Mouse (Mus musculus): ENCODE measurements around the gene Wdr83os. TPM values are rescaled to one million over a fixed set of nuclear protein-coding genes. Genes with fewer than 3 reads are reported as not detected.
"Not testable (repeated sequence)": the region's sequence is repeated elsewhere in the genome, so short reads cannot be mapped to it uniquely, and the experiment has no call there.

Gene Wdr83os
- total RNA-seq, 2 experiments from 2014 or later, result 55.0 to 65.7 TPM

GRCm38 (mm10) chr8:85120251-85120650 is 39.7 kb downstream of the Wdr83os start:
- DNase-seq, result not testable (repeated sequence)

GRCm38 (mm10) chr8:85122995-85123394 is 42.5 kb downstream of the Wdr83os start, which contains the start of gene Zfp791:
Gene Zfp791 (minus strand): TSS chr8:85123095.
- DNase-seq, result no peak

- DNase-seq, result no peak
Observed at GRCm38 (mm10) chr8:85123691-85124090, 43.2 kb downstream of the Wdr83os start.

Small RNA genes within 50 kb of the gene (microRNA-seq; reads per million reads assigned to microRNA genes)
- gene Gm23388, result 0 reads per million in 2 experiments
- 2.1 to 3.3 reads per million in 2 experiments for gene Mir7070

Other genes starting within 250 kb of the Wdr83os start
- 10 to 100 TPM; 23.2 to 25.7 TPM for gene Gadd45gip1, start 249.2 kb upstream of the Wdr83os start, total RNA-seq (2021)
- 10 to 100 TPM; 67.9 to 68.5 TPM for gene Rad23a, start 240.1 kb upstream of the Wdr83os start, total RNA-seq (2021)
- gene Calr, start 233.8 kb upstream of the Wdr83os start, total RNA-seq (2021), result 100 to 1,000 TPM; 557 to 631 TPM
- 10 to 100 TPM; 51.2 to 52.7 TPM for gene Farsa, start 223.8 kb upstream of the Wdr83os start, total RNA-seq (2021)
- 10 to 100 TPM; 16.1 to 19.7 TPM for gene Syce2, start 208.6 kb upstream of the Wdr83os start, total RNA-seq (2021)
- gene Gcdh, start 186.8 kb upstream of the Wdr83os start, total RNA-seq (2021), result 10 to 100 TPM; 39.5 to 46.3 TPM
- under 1 TPM in 1 of 2 experiments, not detected in 1; 0.40 TPM for gene Klf1, start 178.8 kb upstream of the Wdr83os start, total RNA-seq (2021)
- 1 to 10 TPM; 3.2 to 3.9 TPM for gene Dnase2a, start 172.2 kb upstream of the Wdr83os start, total RNA-seq (2021)
- 10 to 100 TPM; 79.5 TPM for gene Mast1, start 143.4 kb upstream of the Wdr83os start, total RNA-seq (2021)
- gene Rtbdn, start 133.7 kb upstream of the Wdr83os start, total RNA-seq (2021), result 1 to 10 TPM in 1 of 2 experiments, under 1 TPM in 1; 0.77 to 1.0 TPM
- gene Gm49661, start 111.3 kb upstream of the Wdr83os start, total RNA-seq (2021), result not detected
- 100 to 1,000 TPM; 338 to 356 TPM for gene Prdx2, start 111.2 kb upstream of the Wdr83os start, total RNA-seq (2021)
- gene Rnaseh2a, start 111.0 kb upstream of the Wdr83os start, total RNA-seq (2021), result 10 to 100 TPM; 35.3 to 36.8 TPM
- gene Junb, start 102.0 kb upstream of the Wdr83os start, total RNA-seq (2021), result 10 to 100 TPM; 59.9 to 73.6 TPM
- 1 to 10 TPM; 7.8 to 9.7 TPM for gene Hook2, start 90.1 kb upstream of the Wdr83os start, total RNA-seq (2021)
- gene Best2, start 66.2 kb upstream of the Wdr83os start, total RNA-seq (2021), result not detected
- 100 to 1,000 TPM; 120 to 121 TPM for gene Asna1, start 55.5 kb upstream of the Wdr83os start, total RNA-seq (2021)
- gene Trir, start 53.9 kb upstream of the Wdr83os start, total RNA-seq (2021), result 100 to 1,000 TPM; 133 to 136 TPM
- 100 to 1,000 TPM; 147 to 149 TPM for gene Tnpo2, start 43.8 kb upstream of the Wdr83os start, total RNA-seq (2021)
- gene Fbxw9, start 20.7 kb upstream of the Wdr83os start, total RNA-seq (2021), result 10 to 100 TPM; 22.8 to 24.1 TPM
- gene Gm5741, start 12.8 kb upstream of the Wdr83os start, total RNA-seq (2021), result not detected
- gene Dhps, start 9.0 kb upstream of the Wdr83os start, total RNA-seq (2021), result 10 to 100 TPM; 52.1 to 60.6 TPM
- 10 to 100 TPM; 26.1 to 28.4 TPM for gene Wdr83, start 566 bp downstream of the Wdr83os start, total RNA-seq (2021)
- gene Man2b1, start 2.5 kb downstream of the Wdr83os start, total RNA-seq (2021), result 10 to 100 TPM; 30.5 to 36.8 TPM
- gene Zfp791, start 42.4 kb downstream of the Wdr83os start, total RNA-seq (2021), result 1 to 10 TPM; 6.8 to 8.0 TPM
- gene Cks1brt, start 71.2 kb downstream of the Wdr83os start, total RNA-seq (2021), result not detected
- gene Olfr371, start 145.2 kb downstream of the Wdr83os start, total RNA-seq (2021), result not detected
- 10 to 100 TPM; 26.6 to 33.2 TPM for gene Orc6, start 218.9 kb downstream of the Wdr83os start, total RNA-seq (2021)
- gene Vps35, start 219.1 kb downstream of the Wdr83os start, total RNA-seq (2021), result 100 to 1,000 TPM; 129 to 139 TPM